Mouse (Mus musculus): ENCODE measurements at regions not wholly inside any gene's neighbourhood (a gene's known extent, or its start where the extent isn't known, plus 50 kb on each side); places are given as distances from the start of the nearest gene placed in this dataset.

DNA sequence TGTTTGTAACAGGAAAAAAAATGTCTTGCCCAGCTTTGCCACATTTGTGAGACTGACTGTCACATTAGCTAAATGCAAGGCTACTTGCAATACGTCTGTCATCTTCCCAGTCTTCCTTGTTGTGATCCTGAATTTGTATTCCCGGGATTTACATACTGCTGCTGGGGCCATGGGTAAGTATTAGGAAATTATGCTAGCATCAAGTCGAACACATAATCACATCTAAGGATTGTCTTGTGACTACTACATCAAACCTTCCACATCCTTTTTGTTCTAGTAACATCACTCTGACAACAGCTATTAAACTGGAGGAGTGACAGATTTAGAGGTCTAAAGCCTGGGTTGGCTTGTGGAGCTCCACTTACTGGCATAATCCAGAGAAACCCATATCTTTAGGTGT is 164.2 kb upstream of the Cwc22 start:
- Histone ChIP-seq H3K4me3 (ENCODE audit: low read depth, low read length) (no peak overlapping the region), H3K27me3 (ENCODE audit: control insufficient read depth, insufficient read depth, low read length) (no peaks in the 10 kb centered on the region), H3K36me3 (ENCODE audit: control insufficient read depth, insufficient read depth, low read length) (no peaks in the 10 kb centered on the region), H3K27ac (ENCODE audit: insufficient read depth, low read depth, low read length) (no peak overlapping the region), H3K4me1 (ENCODE audit: control insufficient read depth, insufficient read depth, insufficient read length, low read length) (no peaks in the 10 kb centered on the region)
- 83% methylated on average over 3 of the region's 3 CpGs for WGBS
- TF ChIP-seq POLR2A (IDR thresholded peaks at IDR 0.05; ENCODE audit: low read depth, low read length) (no peak), CTCF (IDR thresholded peaks at IDR 0.05; ENCODE audit: extremely low read depth, insufficient read length, insufficient replicate concordance, low read depth, low read length) (no peak)

DNA sequence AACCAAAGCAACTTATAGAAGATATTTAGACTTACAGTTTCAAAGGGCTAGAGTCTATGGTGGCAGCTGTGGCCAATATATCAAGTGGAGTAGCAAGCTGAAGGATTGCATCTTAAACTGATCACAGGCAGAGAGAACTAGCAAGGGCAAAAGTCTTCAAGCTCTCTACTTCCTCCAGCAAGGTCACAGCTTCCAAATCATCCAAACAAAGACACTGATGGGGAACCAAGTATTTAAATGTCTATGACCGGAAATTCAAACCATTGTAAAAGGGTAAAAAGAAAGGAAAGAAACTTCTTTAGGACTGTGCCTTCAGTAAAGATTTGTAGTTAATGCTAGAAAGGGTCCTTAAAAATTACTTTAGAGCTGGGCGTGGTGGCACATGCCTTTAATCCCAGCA is 149.4 kb upstream of the Cwc22 start:
- Histone ChIP-seq H3K4me3 (ENCODE audit: low read depth, low read length) (no peak overlapping the region), H3K27ac (ENCODE audit: insufficient read depth, low read depth, low read length) (no peak overlapping the region), H3K36me3 (ENCODE audit: control insufficient read depth, insufficient read depth, low read length) (no peaks in the 10 kb centered on the region), H3K4me1 (ENCODE audit: control insufficient read depth, insufficient read depth, insufficient read length, low read length) (no peaks in the 10 kb centered on the region), H3K27me3 (ENCODE audit: control insufficient read depth, insufficient read depth, low read length) (no peaks in the 10 kb centered on the region)
- 90% methylated on average over 2 of the region's 2 CpGs for WGBS
- TF ChIP-seq POLR2A (IDR thresholded peaks at IDR 0.05; ENCODE audit: low read depth, low read length) (no peak), CTCF (IDR thresholded peaks at IDR 0.05; ENCODE audit: extremely low read depth, insufficient read length, insufficient replicate concordance, low read depth, low read length) (no peak)

DNA sequence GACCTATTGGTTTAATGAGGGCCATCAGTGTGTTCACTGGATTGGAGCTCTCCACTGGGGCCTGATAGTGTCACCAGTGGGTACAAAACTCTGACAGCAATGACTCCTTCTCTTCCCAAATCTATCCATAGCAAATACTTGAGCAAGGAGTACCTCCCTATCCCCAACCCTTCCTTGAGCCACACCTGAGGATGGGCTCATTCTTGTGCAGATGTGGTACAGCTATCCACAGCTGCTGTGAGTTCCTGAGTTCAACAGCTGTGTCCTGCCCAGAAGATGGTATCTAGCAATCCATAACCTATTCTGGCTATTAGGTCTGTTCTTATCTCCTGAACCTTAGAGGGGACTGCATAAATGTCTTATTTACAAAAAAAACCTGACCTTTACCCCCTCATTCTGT is 148.7 kb upstream of the Cwc22 start:
- H3K4me1 ChIP-seq (ENCODE audit: control insufficient read depth, insufficient read depth, insufficient read length, low read length) = no peaks in the 10 kb centered on the region
- no peaks in the 10 kb centered on the region for H3K36me3 ChIP-seq (ENCODE audit: control insufficient read depth, insufficient read depth, low read length)
- no peak overlapping the region for H3K27ac ChIP-seq (ENCODE audit: insufficient read depth, low read depth, low read length)
- H3K4me3 ChIP-seq (ENCODE audit: low read depth, low read length) = no peak overlapping the region
- no peaks in the 10 kb centered on the region for H3K27me3 ChIP-seq (ENCODE audit: control insufficient read depth, insufficient read depth, low read length)
- no peak for TF ChIP-seq CTCF (IDR thresholded peaks at IDR 0.05; ENCODE audit: extremely low read depth, insufficient read length, insufficient replicate concordance, low read depth, low read length)
- TF ChIP-seq POLR2A (IDR thresholded peaks at IDR 0.05; ENCODE audit: low read depth, low read length) = no peak

DNA sequence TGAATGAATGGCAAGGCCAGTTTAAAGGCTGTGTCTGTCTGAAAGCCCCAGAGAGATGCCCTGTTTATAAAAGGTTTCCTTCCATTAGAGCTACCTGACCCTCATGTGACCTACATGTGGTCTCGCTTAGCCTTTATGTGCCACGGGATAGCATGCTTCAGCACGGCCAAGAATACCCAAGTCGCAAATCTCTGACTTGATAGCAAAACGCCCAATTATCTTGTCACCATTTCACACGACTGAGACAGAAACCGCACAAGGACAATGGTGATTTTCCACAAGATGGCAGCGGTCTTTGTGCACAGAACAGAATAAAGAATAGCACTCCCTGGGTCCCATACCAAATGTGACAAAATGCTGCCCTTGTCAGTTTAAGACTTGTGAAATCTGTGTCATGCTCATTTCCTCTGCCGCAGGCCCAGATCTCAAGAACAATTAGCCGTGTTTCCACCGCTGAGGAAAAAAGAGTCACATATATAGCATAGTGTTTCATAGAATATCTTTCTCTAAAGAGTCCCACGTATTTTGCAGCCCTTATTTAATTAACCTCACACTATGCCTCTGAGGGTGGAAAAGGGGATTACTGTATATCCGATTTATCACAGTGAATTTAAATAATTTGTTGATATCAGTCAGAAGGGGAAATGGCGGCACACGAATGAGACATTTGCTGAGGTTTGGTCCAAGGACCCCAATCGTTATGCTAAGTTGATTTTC is 118.3 kb upstream of the Cwc22 start:
- TF ChIP-seq POLR2A (IDR thresholded peaks at IDR 0.05; ENCODE audit: low read depth, low read length) (no peak), CTCF (IDR thresholded peaks at IDR 0.05; ENCODE audit: extremely low read depth, insufficient read length, insufficient replicate concordance, low read depth, low read length) (no peak)
- Histone ChIP-seq H3K27ac (ENCODE audit: insufficient read depth, low read depth, low read length) (no peak overlapping the region), H3K36me3 (ENCODE audit: control insufficient read depth, insufficient read depth, low read length) (no peaks in the 10 kb centered on the region), H3K27me3 (ENCODE audit: control insufficient read depth, insufficient read depth, low read length) (no peaks in the 10 kb centered on the region), H3K4me3 (ENCODE audit: low read depth, low read length) (no peak overlapping the region), H3K4me1 (ENCODE audit: control insufficient read depth, insufficient read depth, insufficient read length, low read length) (no peaks in the 10 kb centered on the region)
- 86% methylated on average over 16 of the region's 16 CpGs for WGBS

DNA sequence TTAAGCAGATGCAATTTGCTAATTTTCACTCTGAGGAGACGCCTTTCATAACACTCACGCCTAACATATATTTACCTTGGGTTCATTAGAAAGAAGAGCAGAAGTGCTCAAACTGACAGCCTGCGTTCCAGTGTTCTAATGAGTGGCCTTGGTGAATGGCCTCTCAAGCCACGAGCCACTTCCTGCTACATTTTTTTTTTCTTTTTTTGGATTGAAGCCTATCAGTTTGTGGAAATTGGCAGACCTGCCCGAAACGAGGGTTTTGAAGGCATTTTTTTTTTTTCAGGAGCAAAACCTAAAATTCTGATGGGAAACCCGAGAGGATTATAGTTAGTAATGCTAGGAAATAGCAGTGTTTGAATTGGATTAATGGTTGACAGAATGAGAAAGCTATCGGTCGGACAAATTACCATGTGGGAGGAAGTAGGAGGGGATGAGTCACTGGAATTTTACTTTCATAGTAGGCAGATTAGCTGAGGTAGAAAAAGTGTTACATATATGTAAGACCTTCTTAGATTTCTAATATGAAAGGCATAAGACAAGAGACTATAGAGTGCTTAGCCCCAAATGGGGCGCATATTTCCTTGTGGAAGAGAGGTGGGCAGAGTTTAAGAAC is 113.7 kb upstream of the Cwc22 start:
- H3K4me1 ChIP-seq (ENCODE audit: control insufficient read depth, insufficient read depth, insufficient read length, low read length) = no peaks in the 10 kb centered on the region
- H3K27me3 ChIP-seq (ENCODE audit: control insufficient read depth, insufficient read depth, low read length) = no peaks in the 10 kb centered on the region
- WGBS = 18% methylated on average over 10 of the region's 10 CpGs
- H3K36me3 ChIP-seq (ENCODE audit: control insufficient read depth, insufficient read depth, low read length) = no peaks in the 10 kb centered on the region
- no peak overlapping the region for H3K4me3 ChIP-seq (ENCODE audit: low read depth, low read length)
- H3K27ac ChIP-seq (ENCODE audit: insufficient read depth, low read depth, low read length) = no peak overlapping the region
- TF ChIP-seq CTCF (IDR thresholded peaks at IDR 0.05; ENCODE audit: extremely low read depth, insufficient read length, insufficient replicate concordance, low read depth, low read length) (no peak), POLR2A (IDR thresholded peaks at IDR 0.05; ENCODE audit: low read depth, low read length) (no peak)

DNA sequence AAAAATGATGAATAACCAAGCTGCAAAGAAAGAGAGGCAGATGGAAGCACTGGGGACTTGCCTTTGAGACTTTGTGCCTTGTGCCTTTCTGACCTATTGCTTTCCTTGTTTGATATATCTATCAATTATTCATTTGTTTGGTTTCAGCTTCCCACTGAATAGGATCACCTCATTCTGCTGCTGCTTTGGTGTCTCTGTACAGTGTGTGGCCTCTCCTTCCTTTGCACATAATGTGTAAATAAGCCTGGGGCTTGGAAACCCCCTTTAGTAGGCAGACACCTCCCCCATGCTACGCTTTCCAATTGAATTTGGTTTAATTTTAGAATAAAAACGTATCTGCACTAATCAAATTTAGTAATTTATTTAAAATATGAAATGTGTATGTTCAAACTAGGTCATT is 112.8 kb upstream of the Cwc22 start:
- Histone ChIP-seq H3K4me3 (ENCODE audit: low read depth, low read length) (no peak overlapping the region), H3K27me3 (ENCODE audit: control insufficient read depth, insufficient read depth, low read length) (no peaks in the 10 kb centered on the region), H3K27ac (ENCODE audit: insufficient read depth, low read depth, low read length) (no peak overlapping the region), H3K4me1 (ENCODE audit: control insufficient read depth, insufficient read depth, insufficient read length, low read length) (no peaks in the 10 kb centered on the region), H3K36me3 (ENCODE audit: control insufficient read depth, insufficient read depth, low read length) (no peaks in the 10 kb centered on the region)
- TF ChIP-seq CTCF (IDR thresholded peaks at IDR 0.05; ENCODE audit: extremely low read depth, insufficient read length, insufficient replicate concordance, low read depth, low read length) (no peak), POLR2A (IDR thresholded peaks at IDR 0.05; ENCODE audit: low read depth, low read length) (no peak)
- 63% methylated on average over 2 of the region's 2 CpGs for WGBS

DNA sequence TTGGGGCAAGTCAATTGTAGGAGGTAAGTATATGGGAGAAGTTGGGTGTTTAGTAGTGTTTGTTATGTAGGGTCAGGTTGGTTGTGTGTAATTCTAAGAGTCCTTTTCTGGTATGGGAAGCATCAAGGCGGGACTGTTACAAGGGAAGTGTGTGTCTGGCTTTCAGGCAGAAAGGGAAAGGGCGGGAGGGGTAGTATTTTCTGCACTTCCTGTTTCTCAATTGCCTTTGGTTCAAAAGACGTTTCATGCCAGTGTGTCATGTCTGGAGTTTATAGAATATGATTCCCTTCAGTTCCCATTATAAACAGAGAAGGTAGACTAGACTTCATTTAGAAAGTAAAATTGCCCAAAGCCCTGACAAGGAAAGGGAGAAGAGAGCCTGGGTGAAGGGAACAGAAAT is 107.7 kb upstream of the Cwc22 start:
- 51% methylated on average over 3 of the region's 3 CpGs for WGBS
- no peaks in the 10 kb centered on the region for H3K4me1 ChIP-seq (ENCODE audit: control insufficient read depth, insufficient read depth, insufficient read length, low read length)
- H3K27me3 ChIP-seq (ENCODE audit: control insufficient read depth, insufficient read depth, low read length) = no peaks in the 10 kb centered on the region
- H3K4me3 ChIP-seq (ENCODE audit: low read depth, low read length) = no peak overlapping the region
- TF ChIP-seq CTCF (IDR thresholded peaks at IDR 0.05; ENCODE audit: extremely low read depth, insufficient read length, insufficient replicate concordance, low read depth, low read length) = no peak
- TF ChIP-seq POLR2A (IDR thresholded peaks at IDR 0.05; ENCODE audit: low read depth, low read length) = no peak
- H3K36me3 ChIP-seq (ENCODE audit: control insufficient read depth, insufficient read depth, low read length) = no peaks in the 10 kb centered on the region
- no peak overlapping the region for H3K27ac ChIP-seq (ENCODE audit: insufficient read depth, low read depth, low read length)

Measured in small intestine, adult 2 months (tissue).